8 mouse cellular contexts compared by ENCODE assay signal in genomic region chr14:30951154-30951825, GRCm38 (mm10). TPM values are rescaled to one million over a fixed set of nuclear protein-coding genes. Genes with fewer than 3 reads are reported as not detected.
A peak's percentile ranks its signal among the peaks of the same experiment; 100 is the strongest.
DNase-seq lines count a peak whose midpoint lies in the region; ATAC-seq and TF ChIP-seq lines count a peak whose summit lies in the region.

TSS of gene Nek4 (plus strand) at chr14:30951377.

- no peaks in the 10 kb centered on the region for H3K9me3 ChIP-seq in embryonic facial prominence, embryonic 14.5 days (ENCODE audit: control insufficient read depth, low read length)
- H3K9me3 ChIP-seq in limb, embryonic 13.5 days: no peaks in the 10 kb centered on the region
- no peaks in the 10 kb centered on the region for H3K9me3 ChIP-seq in midbrain, embryonic 16.5 days (replicated peaks; ENCODE audit: control insufficient read depth, low read length, poor library complexity, severe bottlenecking)

- peak; percentile 100 for ATAC-seq in embryonic facial prominence, embryonic 14.5 days (ENCODE audit: low read depth)
- ATAC-seq in limb, embryonic 13.5 days (ENCODE audit: low FRiP score, low read depth): peak; percentile 99
- peak; percentile 99 for ATAC-seq in midbrain, embryonic 16.5 days

- no peaks in the 10 kb centered on the region for H3K79me2 ChIP-seq in heart, adult 2 months (replicated peaks; ENCODE audit: control insufficient read depth, insufficient read depth, low read length)

- peak; percentile 67; the same call in 1 of the 2 replicates for TF ChIP-seq EP300 in heart, adult 2 months (IDR thresholded peaks at IDR 0.05; ENCODE audit: insufficient read depth, low read depth, low read length)

- peaks cover 4% of the 10 kb centered on the region; the same call in 1 of the 2 replicates for H3K4me1 ChIP-seq in embryonic facial prominence, embryonic 14.5 days (ENCODE audit: control insufficient read depth, insufficient read depth, low read length)
- H3K4me1 ChIP-seq in heart, adult 2 months (ENCODE audit: control insufficient read depth, insufficient read depth, low read length): peaks cover 2% of the 10 kb centered on the region
- peaks cover 6% of the 10 kb centered on the region for H3K4me1 ChIP-seq in limb, embryonic 13.5 days
- peaks cover 11% of the 10 kb centered on the region for H3K4me1 ChIP-seq in midbrain, embryonic 16.5 days (ENCODE audit: control insufficient read depth, insufficient read depth, low read length)

- peaks cover 8% of the 10 kb centered on the region; the same call in 1 of the 2 replicates for H3K36me3 ChIP-seq in embryonic facial prominence, embryonic 14.5 days (ENCODE audit: control insufficient read depth, insufficient read depth, low read length)
- no peaks in the 10 kb centered on the region for H3K36me3 ChIP-seq in heart, adult 2 months (ENCODE audit: control insufficient read depth, insufficient read depth, low read length)
- H3K36me3 ChIP-seq in limb, embryonic 13.5 days: peaks cover 10% of the 10 kb centered on the region
- 0 out of 2 replicates have a peak, but pooled peaks cover 4% of the 10 kb centered on the region for H3K36me3 ChIP-seq in midbrain, embryonic 16.5 days (ENCODE audit: control insufficient read depth, insufficient read depth, low read length)

- DNase-seq in 3T3-L1 (ENCODE audit: low read depth, low spot score): peak; percentile 90
- DNase-seq in adrenal gland, postnatal 4 days (ENCODE audit: low spot score in 2 of 2): peak; percentile 82 to 93
- peak; percentile 99 for DNase-seq in embryonic facial prominence, embryonic 14.5 days (ENCODE audit: low spot score)
- peak; percentile 94 to 98 for DNase-seq in heart, adult 2 months
- DNase-seq in kidney, adult 8-10 months: peak; percentile 97
- peak; percentile 91 to 96 for DNase-seq in spleen, postnatal 10 days (ENCODE audit: low spot score in 2 of 2)

- H3K9ac ChIP-seq in embryonic facial prominence, embryonic 14.5 days (ENCODE audit: low read depth, low read length): peak within 1 kb of the TSS; percentile 82
- H3K9ac ChIP-seq in heart, adult 2 months (ENCODE audit: low read depth, low read length): peak within 1 kb of the TSS; percentile 96
- H3K9ac ChIP-seq in limb, embryonic 13.5 days: peak within 1 kb of the TSS; percentile 83
- H3K9ac ChIP-seq in midbrain, embryonic 16.5 days (ENCODE audit: low read depth, low read length): peak within 1 kb of the TSS; percentile 92

- H3K4me2 ChIP-seq in embryonic facial prominence, embryonic 14.5 days (ENCODE audit: low read depth, low read length): peak within 1 kb of the TSS; percentile 69
- peak within 1 kb of the TSS; percentile 76 for H3K4me2 ChIP-seq in limb, embryonic 13.5 days (replicated peaks)
- H3K4me2 ChIP-seq in midbrain, embryonic 16.5 days (ENCODE audit: low read length): peak within 1 kb of the TSS; percentile 83

- H3K4me3 ChIP-seq in embryonic facial prominence, embryonic 14.5 days (ENCODE audit: low read depth, low read length): peak within 1 kb of the TSS; percentile 73
- H3K4me3 ChIP-seq in heart, adult 2 months: peak within 1 kb of the TSS; percentile 98
- peak within 1 kb of the TSS; percentile 80 for H3K4me3 ChIP-seq in limb, embryonic 13.5 days
- peak within 1 kb of the TSS; percentile 84 for H3K4me3 ChIP-seq in midbrain, embryonic 16.5 days (ENCODE audit: low read depth, low read length)

- H3K27ac ChIP-seq in embryonic facial prominence, embryonic 14.5 days (replicated peaks; ENCODE audit: low read depth, low read length): peak within 1 kb of the TSS; percentile 80; the same call in 1 of the 2 replicates
- H3K27ac ChIP-seq in heart, adult 2 months: peak within 1 kb of the TSS; percentile 79
- peak within 1 kb of the TSS; percentile 53 for H3K27ac ChIP-seq in limb, embryonic 13.5 days
- H3K27ac ChIP-seq in midbrain, embryonic 16.5 days (ENCODE audit: low read length): peak within 1 kb of the TSS; percentile 85

- intact Hi-C loops in heart, adult 2 months (cut with DNase I): loop anchor here (2.0 kb wide), 1 partner anchor 124 kb away; no protein-coding TSS in a partner anchor

- peak; percentile 74 for TF ChIP-seq POLR2A in heart, adult 2 months (IDR thresholded peaks at IDR 0.05; ENCODE audit: insufficient read depth, low read depth, low read length)

- under 1% methylated on average over 46 of the region's 57 CpGs for WGBS in embryonic facial prominence, embryonic 14.5 days
- under 1% methylated on average over 57 of the region's 57 CpGs for WGBS in heart, adult 2 months
- under 1% methylated on average over 56 of the region's 57 CpGs for WGBS in limb, embryonic 13.5 days
- WGBS in midbrain, embryonic 16.5 days: under 1% methylated on average over 57 of the region's 57 CpGs

- peak; percentile 52 for TF ChIP-seq CTCF in heart, adult 2 months (IDR thresholded peaks at IDR 0.05)

- H3K27me3 ChIP-seq in embryonic facial prominence, embryonic 14.5 days (replicated peaks; ENCODE audit: control insufficient read depth, insufficient read depth, low read length): no peaks in the 10 kb centered on the region
- H3K27me3 ChIP-seq in heart, adult 2 months (ENCODE audit: control insufficient read depth, insufficient read depth, low read length): no peaks in the 10 kb centered on the region
- H3K27me3 ChIP-seq in limb, embryonic 13.5 days: no peaks in the 10 kb centered on the region
- no peaks in the 10 kb centered on the region for H3K27me3 ChIP-seq in midbrain, embryonic 16.5 days (ENCODE audit: control insufficient read depth, insufficient read depth, low read depth, low read length)

RNA-seq across cellular contexts. Expression of gene Nek4, which starts in this region (rescaled TPM):
- 10 to 100 TPM; 12.4 to 13.8 TPM for total RNA-seq in adrenal gland, postnatal 4 days (2021)
- 9.8 and 9.9 TPM in 2 replicates for polyA plus RNA-seq in embryonic facial prominence, embryonic 14.5 days (2014; fragmentation: Nextera tagmentation; extraction: Ambion mirVana)
- 1 to 10 TPM; 4.0 to 5.6 TPM for total RNA-seq in heart, adult 2 months (2021)
- 1.7 and 3.2 TPM in 2 replicates for polyA plus RNA-seq in heart, adult 2 months (2012; rRNA removed)
- 15.0 and 15.7 TPM in 2 replicates for polyA plus RNA-seq in limb, embryonic 13.5 days (2015; fragmentation: Nextera tagmentation; extraction: Ambion mirVana)
- polyA plus RNA-seq in midbrain, embryonic 16.5 days (2015; fragmentation: Nextera tagmentation; extraction: Ambion mirVana): 18.5 and 20.0 TPM in 2 replicates

Comparison
In these comparisons a context has a peak if more than half of its experiments do, and no peak if none do; other contexts are left out.
1. Peak in every context shown above with its lines: DNase-seq, ATAC-seq, H3K4me3 ChIP-seq and H3K27ac ChIP-seq.